Mouse (Mus musculus) forebrain, embryonic 12.5 days (tissue): ENCODE results near the gene Bbs7. TPM values are rescaled to one million over a fixed set of nuclear protein-coding genes. Genes with fewer than 3 reads are reported as not detected.

Experiments
- polyA plus RNA-seq: library from polyadenylated mRNA; unstranded; fragments of >200 nt; fragmentation: Nextera tagmentation; extraction: Ambion mirVana; gene quantifications from 2 replicates; pipeline ENCODE4 v1.2.1, GENCODE M21; 2016

Gene Bbs7
- polyA plus RNA-seq, 1 experiment from 2014 or later = 20.9 TPM

Other genes with a start within 250 kb of the Bbs7 start
- gene Anxa5, start 137.6 kb downstream of the Bbs7 start, polyA plus RNA-seq = 67.5 and 75.3 TPM in 2 replicates
- 0.45 and 0.57 TPM in 2 replicates for gene 1810062G17Rik, start 137.5 kb downstream of the Bbs7 start, polyA plus RNA-seq
- 1.1 and 1.4 TPM in 2 replicates for gene Gm11549, start 91.7 kb downstream of the Bbs7 start, polyA plus RNA-seq
- 84.2 and 86.1 TPM in 2 replicates for gene Exosc9, start 60.9 kb downstream of the Bbs7 start, polyA plus RNA-seq
- 244 and 260 TPM in 2 replicates for gene Ccna2, start 41.3 kb downstream of the Bbs7 start, polyA plus RNA-seq
- gene Trpc3, start 76.7 kb upstream of the Bbs7 start, polyA plus RNA-seq = 5.7 and 5.9 TPM in 2 replicates
- 47.8 and 57.0 TPM in 2 replicates for gene 4932438A13Rik, start 249.6 kb upstream of the Bbs7 start, polyA plus RNA-seq